Mouse (Mus musculus) embryonic facial prominence, embryonic 15.5 days (tissue): Measurements from ENCODE around the gene Olfr490. TPM values are rescaled to one million over a fixed set of nuclear protein-coding genes. Genes with fewer than 3 reads are reported as not detected.

ENCODE experiments used
- ATAC-seq: fragments of 200-750 bp; cut with Nextera tagmentation; 2 replicates; pipeline ENCODE4 v1.8.0; 2017; ENCODE audit warnings: low read depth, moderate TSS enrichment; ENCODE audit not compliant: insufficient number of reproducible peaks, low FRiP score, low TSS enrichment
- H3K27ac ChIP-seq: fragments of 300-500 bp; sonication (generic); replicated peaks from 2 replicates; pipeline ENCODE4 v1.5.1; 2015; ENCODE audit warnings: mild to moderate bottlenecking, inconsistent platforms
- H3K27me3 ChIP-seq: fragments of 300-500 bp; sonication (generic); 2 replicates; pipeline ENCODE4 v1.6.1; 2015; ENCODE audit warnings: inconsistent platforms
- H3K36me3 ChIP-seq: fragments of 300-500 bp; sonication (generic); 2 replicates; pipeline ENCODE4 v1.6.1; 2015; ENCODE audit warnings: mild to moderate bottlenecking, inconsistent platforms
- H3K4me1 ChIP-seq: fragments of 300-500 bp; sonication (generic); 2 replicates; pipeline ENCODE4 v1.6.1; 2015; ENCODE audit warnings: inconsistent platforms
- H3K4me2 ChIP-seq: fragments of 300-500 bp; sonication (generic); replicated peaks from 2 replicates; pipeline ENCODE4 v1.6.1; 2015; ENCODE audit warnings: mild to moderate bottlenecking, inconsistent platforms
- H3K4me3 ChIP-seq: fragments of 300-500 bp; sonication (generic); replicated peaks from 2 replicates; pipeline ENCODE4 v1.5.1; 2015; ENCODE audit warnings: mild to moderate bottlenecking, inconsistent platforms
- H3K9ac ChIP-seq: fragments of 300-500 bp; sonication (generic); 2 replicates; pipeline ENCODE4 v1.6.1; 2015; ENCODE audit warnings: inconsistent platforms
- H3K9me3 ChIP-seq: fragments of 300-500 bp; sonication (generic); replicated peaks from 2 replicates; pipeline ENCODE4 v1.6.1; 2016; ENCODE audit warnings: inconsistent platforms
- WGBS: fragments of 180-500 bp; shearing (Covaris S2); methylation state at CpG from one replicate; pipeline ENCODE4 v1.1.7; 2015; 5-methylcytosine and 5-hydroxymethylcytosine counted together
- polyA plus RNA-seq: library from polyadenylated mRNA; unstranded; fragments of >200 nt; fragmentation: Nextera tagmentation; extraction: Ambion mirVana; gene quantifications from 2 replicates; pipeline ENCODE4 v1.2.1, GENCODE M21; 2015

Olfr490 gene
- polyA plus RNA-seq = not detected in 2 replicates

DNA sequence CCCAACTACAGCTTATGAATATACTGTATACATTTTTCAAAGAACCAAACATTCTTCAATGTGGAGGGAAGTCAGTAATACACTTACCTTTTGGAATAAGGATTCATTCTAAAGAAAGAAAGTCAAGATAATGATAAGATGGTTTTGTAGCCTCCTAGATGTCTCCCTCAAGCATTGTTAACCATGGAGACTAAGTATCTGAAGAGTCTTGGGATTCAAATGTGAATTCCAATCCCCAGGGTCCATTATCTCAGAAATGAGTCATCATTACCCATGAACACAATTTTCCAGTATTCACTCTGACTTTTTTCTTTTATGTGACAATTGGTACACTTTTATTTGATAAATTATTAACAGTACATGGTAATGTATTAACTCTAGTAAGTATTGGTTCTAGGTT is at the start of gene Olfr490:
Olfr490 (minus strand) TSS at position 101 of the 400 bp plus-strand sequence.
- Histone ChIP-seq H3K4me1 (no peaks in the 10 kb centered on the region), H3K9ac (no peak within 1 kb of the TSS), H3K27me3 (no peaks in the 10 kb centered on the region), H3K9me3 (no peaks in the 10 kb centered on the region), H3K4me2 (no peak within 1 kb of the TSS), H3K4me3 (no peak within 1 kb of the TSS), H3K36me3 (no peaks in the 10 kb centered on the region), H3K27ac (no peak within 1 kb of the TSS)
- no peak for ATAC-seq

DNA sequence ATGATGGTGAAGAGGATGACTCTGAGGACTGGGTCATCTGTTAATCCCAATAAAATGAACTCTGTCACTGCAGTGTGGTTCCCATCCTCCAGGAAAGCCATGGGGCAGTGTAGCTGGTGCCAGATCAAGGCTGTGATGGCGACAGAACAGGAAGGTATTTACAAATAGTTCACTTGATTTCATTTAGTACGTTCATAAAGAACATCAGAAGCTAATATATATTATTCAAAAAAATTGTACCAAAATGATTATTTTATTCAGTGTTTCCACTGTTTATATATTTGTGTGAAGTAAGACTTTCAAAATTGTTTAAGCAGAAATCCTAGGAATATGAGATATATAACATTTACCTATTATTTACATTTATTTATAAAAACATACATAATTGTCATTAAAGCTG is 34.8 kb upstream of the Olfr490 start, which contains the start of gene Olfr492:
Olfr492 (minus strand) TSS at position 101 of the 400 bp plus-strand sequence.
- no peak within 1 kb of the TSS for H3K4me3 ChIP-seq
- no peaks in the 10 kb centered on the region for H3K27me3 ChIP-seq
- 78% methylated on average over 2 of the region's 2 CpGs for WGBS
- no peak within 1 kb of the TSS for H3K9ac ChIP-seq
- no peak within 1 kb of the TSS for H3K27ac ChIP-seq
- no peaks in the 10 kb centered on the region for H3K4me1 ChIP-seq
- H3K36me3 ChIP-seq = no peaks in the 10 kb centered on the region
- H3K9me3 ChIP-seq = no peaks in the 10 kb centered on the region
- no peak within 1 kb of the TSS for H3K4me2 ChIP-seq
- ATAC-seq = no peak

DNA sequence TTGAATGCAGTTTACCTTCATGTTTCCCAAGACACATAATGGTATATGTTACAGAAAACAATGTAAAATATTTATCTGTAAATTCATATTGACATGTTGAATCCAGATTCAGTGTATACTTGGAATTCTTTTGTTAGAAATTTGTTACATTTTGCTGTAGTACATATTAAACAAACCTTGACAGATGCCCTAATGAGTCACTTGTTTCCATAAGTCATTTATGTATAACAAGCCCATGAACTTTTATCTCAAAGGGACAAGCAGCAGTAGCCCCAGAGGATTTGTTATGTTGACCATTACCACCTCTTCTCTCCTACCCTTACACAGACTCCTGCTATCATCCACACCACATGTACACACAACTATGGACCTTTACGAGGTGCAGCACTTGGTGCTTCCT is 24.4 kb upstream of the Olfr490 start, which contains the start of gene Olfr491:
Olfr491 (plus strand) TSS at position 301 of the 400 bp plus-strand sequence.
- Histone ChIP-seq H3K4me2 (no peak within 1 kb of the TSS), H3K4me1 (no peaks in the 10 kb centered on the region), H3K36me3 (no peaks in the 10 kb centered on the region), H3K4me3 (no peak within 1 kb of the TSS), H3K27me3 (no peaks in the 10 kb centered on the region), H3K27ac (no peak within 1 kb of the TSS), H3K9me3 (no peaks in the 10 kb centered on the region), H3K9ac (no peak within 1 kb of the TSS)
- ATAC-seq = no peak
- 83% methylated on average over 1 of the region's 1 CpGs for WGBS

DNA sequence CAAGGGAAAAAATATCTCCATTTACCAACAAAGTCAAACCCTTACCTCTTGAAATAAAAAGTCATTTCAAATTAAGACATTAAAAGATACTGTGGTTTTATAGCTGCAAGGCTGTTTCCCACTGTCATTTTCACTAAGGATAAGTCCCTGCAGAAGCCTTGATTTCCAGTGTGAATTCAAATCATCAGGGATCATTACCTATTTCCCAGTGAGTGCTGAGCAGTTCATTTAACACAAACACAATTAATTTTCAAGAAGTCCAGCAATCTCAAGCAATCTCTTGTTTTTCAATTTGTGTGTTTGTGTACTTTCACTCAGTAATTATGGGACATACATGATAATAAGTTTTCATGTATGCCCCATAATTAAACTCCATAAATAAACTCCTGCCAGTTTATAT is 30.5 kb downstream of the Olfr490 start, which contains the start of gene Olfr488:
Olfr488 (minus strand) TSS at position 101 of the 400 bp plus-strand sequence.
- no peak within 1 kb of the TSS for H3K4me2 ChIP-seq
- H3K36me3 ChIP-seq = no peaks in the 10 kb centered on the region
- H3K9ac ChIP-seq = no peak within 1 kb of the TSS
- no peak within 1 kb of the TSS for H3K4me3 ChIP-seq
- no peak within 1 kb of the TSS for H3K27ac ChIP-seq
- H3K9me3 ChIP-seq = no peaks in the 10 kb centered on the region
- ATAC-seq = no peak
- H3K27me3 ChIP-seq = no peaks in the 10 kb centered on the region
- no peaks in the 10 kb centered on the region for H3K4me1 ChIP-seq

Other genes with a start within 250 kb of the Olfr490 start
- gene Olfr479, start 238.2 kb downstream of the Olfr490 start, polyA plus RNA-seq = 0.05 and 0.09 TPM in 2 replicates
- not detected in 2 replicates for gene Olfr480, start 221.6 kb downstream of the Olfr490 start, polyA plus RNA-seq
- gene Olfr481, start 209.1 kb downstream of the Olfr490 start, polyA plus RNA-seq = 0.59 and 0.88 TPM in 2 replicates
- 0.12 TPM in 1 of 2 replicates, not detected in the other for gene Olfr482, start 191.3 kb downstream of the Olfr490 start, polyA plus RNA-seq
- gene Olfr483, start 188.1 kb downstream of the Olfr490 start, polyA plus RNA-seq = 0.11 TPM in 1 of 2 replicates, not detected in the other
- gene Olfr484, start 161.5 kb downstream of the Olfr490 start, polyA plus RNA-seq = 0.15 TPM in 1 of 2 replicates, not detected in the other
- 0.30 and 0.69 TPM in 2 replicates for gene Olfr485, start 129.1 kb downstream of the Olfr490 start, polyA plus RNA-seq
- not detected in 2 replicates for gene Olfr486, start 116.2 kb downstream of the Olfr490 start, polyA plus RNA-seq
- gene Olfr487, start 74.3 kb downstream of the Olfr490 start, polyA plus RNA-seq = 0.29 TPM in 1 of 2 replicates, not detected in the other
- 0.04 and 0.24 TPM in 2 replicates for gene Olfr488, start 30.6 kb downstream of the Olfr490 start, polyA plus RNA-seq
- gene Olfr491, start 24.5 kb upstream of the Olfr490 start, polyA plus RNA-seq = 0.12 TPM in 1 of 2 replicates, not detected in the other
- 0.17 TPM in 1 of 2 replicates, not detected in the other for gene Olfr492, start 34.7 kb upstream of the Olfr490 start, polyA plus RNA-seq
- gene Olfr493, start 58.0 kb upstream of the Olfr490 start, polyA plus RNA-seq = not detected in 2 replicates
- 0.23 TPM in 1 of 2 replicates, not detected in the other for gene Olfr494, start 76.4 kb upstream of the Olfr490 start, polyA plus RNA-seq
- 0.14 TPM in 1 of 2 replicates, not detected in the other for gene Olfr495, start 104.2 kb upstream of the Olfr490 start, polyA plus RNA-seq
- gene Olfr497, start 131.5 kb upstream of the Olfr490 start, polyA plus RNA-seq = not detected in 2 replicates
- gene Olfr498, start 176.4 kb upstream of the Olfr490 start, polyA plus RNA-seq = 0.09 and 0.13 TPM in 2 replicates
- gene Olfr502, start 236.1 kb upstream of the Olfr490 start, polyA plus RNA-seq = not detected in 2 replicates